Mouse (Mus musculus) kidney, adult 2 months (tissue): Measurements from ENCODE around the gene Nprl2.

Experiments
- CTCF ChIP-seq: fragments of 200-500 bp; conservative IDR thresholded peaks from 2 replicates; pipeline ENCODE4 v1.5.1; 2011; ENCODE audit warnings: low read depth, mild to moderate bottlenecking, control low read depth, low read length, moderate library complexity, mixed read lengths; ENCODE audit not compliant: insufficient read depth, insufficient read length
- POLR2A ChIP-seq: fragments of 200-500 bp; IDR thresholded peaks from one replicate; pipeline ENCODE4 v1.6.1; 2011; ENCODE audit warnings: low read depth, low read length, control low read depth

DNA sequence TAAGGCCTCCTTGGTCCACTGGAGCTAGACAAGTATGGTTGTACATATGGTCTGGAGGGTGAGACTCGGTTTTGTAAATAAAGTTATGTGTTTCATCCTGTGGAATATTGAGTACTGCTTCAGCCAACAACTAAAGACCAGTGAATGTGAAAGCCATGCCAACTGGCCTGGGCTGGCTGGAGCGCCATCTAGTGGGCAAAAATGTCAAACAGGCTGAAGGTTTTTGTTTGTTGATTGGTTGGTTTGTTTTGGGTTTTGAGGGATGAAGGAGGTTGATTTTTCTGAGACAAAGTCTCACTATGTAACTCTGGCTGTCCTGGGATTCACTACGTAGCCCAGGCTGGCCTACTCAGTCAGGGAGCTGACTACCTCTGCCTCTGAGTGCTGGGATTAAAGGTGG lies 3.6 kb downstream of the Nprl2 start:
- TF ChIP-seq CTCF (peak; percentile 88), POLR2A (no peak)
